Mouse (Mus musculus) heart, adult 9 months (tissue): ENCODE results near the gene Mgat3.

Experiments used
- DNase-seq, 2 experiments: peaks; one replicate each; pipeline ENCODE4 v3.0.0; 2022; ENCODE audit warnings: low spot score in 2 of 2

The Mgat3 gene

DNA sequence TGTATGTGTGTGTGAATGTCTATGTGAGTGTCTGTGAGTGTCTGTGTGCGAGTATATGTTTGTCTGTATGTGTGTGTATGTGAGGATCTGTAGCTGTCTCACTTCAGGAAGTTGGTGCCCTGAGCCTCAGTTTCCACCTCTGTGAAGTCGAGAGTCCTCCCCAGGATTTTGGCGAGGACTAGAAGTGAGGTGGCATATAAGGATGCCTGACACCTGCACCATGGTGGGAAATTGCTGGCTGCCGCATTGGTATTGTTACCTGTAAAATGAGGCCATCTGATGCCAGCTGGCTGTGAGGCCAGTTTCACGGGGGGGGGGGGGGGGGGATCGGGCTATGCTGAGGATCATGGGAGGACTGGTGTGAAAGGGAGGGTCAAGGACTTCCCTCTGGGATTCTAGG, 2.2 kb downstream of the Mgat3 start:
- no peak for DNase-seq

DNA sequence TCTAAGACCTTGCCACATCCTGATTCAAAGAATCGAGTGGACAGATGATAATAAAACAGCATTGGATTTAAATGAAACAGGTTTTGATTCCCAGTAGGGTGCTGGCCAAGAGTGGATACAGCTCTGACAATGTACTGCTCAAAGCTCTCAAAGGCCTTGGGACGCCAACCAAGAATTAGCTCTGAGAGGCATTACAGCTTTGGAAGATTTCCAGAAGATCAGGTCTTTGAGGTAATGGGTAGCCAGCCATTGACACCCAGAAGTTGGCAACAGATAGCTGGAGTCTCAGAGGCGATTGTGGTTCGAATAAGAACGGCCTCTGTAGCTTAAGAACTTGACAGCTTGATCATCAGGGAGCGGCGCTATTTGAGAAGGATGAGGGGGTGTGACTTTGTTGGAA, 8.0 kb downstream of the Mgat3 start:
- no peak for DNase-seq

DNA sequence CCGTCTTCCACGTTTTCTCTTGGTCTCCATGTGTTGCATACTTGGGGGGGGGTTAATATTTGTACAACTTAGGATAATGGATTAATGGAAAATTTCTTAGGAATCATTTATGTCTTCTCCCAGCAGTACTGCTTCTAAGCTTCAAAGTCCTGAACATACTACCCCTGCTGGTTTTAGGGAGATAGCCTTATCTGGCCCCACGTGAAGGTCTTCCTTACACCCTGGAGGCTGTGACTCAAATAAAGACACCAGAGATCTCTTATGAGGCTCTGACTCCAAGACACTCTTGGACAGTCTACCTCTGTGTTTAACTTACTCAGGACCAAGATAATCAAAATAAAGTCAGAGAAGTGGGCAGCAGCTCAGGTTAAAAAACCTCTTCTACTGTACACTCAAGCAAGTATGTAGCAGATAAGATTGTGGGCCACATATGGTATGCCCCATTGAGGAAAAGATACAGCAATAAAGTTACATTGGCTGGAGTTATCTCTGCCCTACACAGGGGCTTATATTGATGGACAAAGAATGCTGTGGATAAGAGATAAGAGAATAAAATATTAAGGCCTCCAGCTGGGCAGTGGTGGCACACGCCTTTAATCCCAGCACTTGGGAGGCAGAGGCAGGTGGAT, 8.7 kb downstream of the Mgat3 start:
- DNase-seq, result no peak

DNA sequence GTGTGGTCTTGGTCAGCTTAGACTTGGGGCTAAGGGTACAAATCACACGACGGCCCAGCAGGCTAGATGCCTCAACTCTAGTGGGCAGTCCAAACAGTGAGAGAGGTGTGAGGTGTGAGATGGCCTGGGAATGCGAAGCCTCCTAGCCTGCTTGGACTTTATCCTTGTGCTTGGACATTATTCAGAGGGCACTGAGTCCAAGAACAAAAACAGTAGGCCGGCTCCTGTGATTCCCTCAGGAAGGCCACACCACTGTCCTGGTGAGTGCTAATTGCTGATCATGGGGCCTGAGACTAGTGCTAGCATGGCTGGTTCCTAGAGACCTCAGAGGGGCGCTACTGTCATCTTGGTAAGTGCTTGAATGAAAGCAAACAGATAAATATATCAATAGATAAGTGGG, 15.4 kb downstream of the Mgat3 start:
- no peak for DNase-seq

DNA sequence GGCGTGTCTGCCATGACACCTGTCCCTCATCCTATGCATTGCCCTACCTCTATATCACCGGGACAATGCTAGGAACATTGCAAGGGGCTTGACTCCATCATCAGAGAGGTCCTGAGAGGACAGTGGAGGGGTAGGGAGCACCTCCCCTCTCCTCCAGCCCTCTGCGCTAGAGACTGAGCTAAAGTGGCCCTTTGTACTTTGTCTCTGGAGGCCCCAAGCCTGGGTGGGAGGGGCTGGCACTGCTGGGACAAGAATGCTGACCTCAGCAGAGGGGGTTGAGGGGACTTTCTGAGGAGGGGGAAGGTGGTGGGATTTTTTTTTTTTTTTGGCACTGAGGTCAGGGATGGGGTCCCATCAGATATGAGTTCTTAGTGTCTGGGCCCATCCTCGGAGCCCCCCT, 16.6 kb downstream of the Mgat3 start:
- no peak for DNase-seq

DNA sequence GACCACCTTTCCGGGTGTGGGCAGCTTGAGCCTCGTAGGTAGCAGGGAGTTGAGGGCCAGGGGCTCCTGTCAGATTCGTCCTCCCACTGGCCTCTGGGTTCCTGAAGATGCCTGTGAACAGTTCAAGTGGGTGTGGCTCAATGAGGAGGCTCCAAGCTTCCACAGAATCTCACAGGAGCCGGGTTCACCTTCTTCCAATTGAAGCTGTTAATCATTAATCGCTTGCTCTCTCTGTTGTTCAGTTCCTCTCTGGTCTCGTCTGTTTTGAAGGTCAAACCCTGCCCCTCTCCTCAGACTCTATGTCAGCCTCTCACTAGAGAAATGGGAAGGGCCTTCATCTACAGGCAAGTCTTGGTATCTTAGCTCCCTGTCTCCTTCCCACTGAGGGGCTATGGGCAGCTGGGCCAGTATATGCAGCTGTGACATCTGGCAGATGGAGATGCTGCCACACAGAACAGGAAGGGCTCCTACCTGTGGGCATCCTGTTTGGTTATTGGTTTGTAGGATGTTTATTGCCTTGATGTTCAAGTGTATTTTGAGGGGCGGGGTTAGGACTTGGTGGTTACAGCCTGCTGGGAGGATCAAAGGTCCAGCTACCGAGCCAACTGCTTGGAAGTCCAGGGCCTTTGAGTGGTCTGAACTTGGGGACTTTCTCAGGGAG, 18.2 kb downstream of the Mgat3 start:
- DNase-seq, result no peak

DNA sequence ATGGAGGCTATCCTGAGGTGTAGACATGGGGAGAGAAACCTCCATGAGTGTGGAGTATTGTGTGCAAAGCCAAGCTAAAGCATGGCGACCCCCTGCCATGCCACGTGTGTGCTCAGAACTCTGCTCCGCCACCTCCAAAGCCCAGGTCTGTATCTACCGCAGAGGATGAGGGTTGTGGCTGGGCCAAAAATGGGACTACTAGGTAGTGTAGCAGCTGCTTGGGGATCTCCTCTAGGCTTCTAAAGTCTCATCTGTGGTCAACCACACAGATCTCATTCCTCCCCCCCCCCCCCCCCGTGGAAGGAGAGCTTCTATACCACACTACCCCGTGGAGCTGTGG, 18.7 kb downstream of the Mgat3 start:
- DNase-seq, result no peak

DNA sequence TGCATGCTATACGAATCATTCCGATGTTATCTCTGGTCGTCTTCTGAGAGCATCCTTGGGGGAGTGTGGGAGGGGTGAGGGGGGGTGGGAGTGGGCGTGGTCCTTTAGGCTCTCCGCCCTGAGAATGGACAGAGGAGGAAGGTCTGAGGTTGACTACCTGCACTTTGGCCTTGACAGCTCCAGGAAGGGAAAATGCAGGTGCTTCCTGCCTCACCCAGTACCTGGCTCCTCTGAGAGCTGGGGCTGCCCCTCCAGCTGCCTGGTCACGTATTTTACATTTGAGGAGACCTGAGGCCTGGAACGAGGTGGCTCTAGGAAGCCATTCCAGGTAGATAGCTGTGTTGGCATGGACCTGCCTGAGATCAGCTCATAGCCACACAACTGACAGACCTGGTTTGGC, 19.3 kb downstream of the Mgat3 start:
- no peak for DNase-seq

DNA sequence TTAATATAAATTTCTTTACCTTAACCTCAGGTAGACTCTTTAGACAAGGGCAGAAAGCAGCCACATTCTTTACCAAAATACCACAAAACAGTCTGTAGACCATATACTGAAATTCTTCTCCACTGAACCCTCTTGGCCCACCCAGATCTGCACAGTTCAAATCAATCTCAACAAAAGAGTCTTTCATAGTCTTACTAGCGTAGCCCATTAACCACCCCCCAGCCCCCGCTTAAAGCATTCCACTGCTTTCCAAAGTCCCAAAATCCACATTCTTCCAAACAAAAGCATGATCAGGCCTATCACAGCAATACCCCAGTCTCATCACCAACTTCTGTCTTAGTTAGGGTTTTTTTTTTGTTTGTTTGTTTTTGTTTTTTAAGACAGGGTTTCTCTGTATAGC, 26.0 kb downstream of the Mgat3 start:
- no peak for DNase-seq

DNA sequence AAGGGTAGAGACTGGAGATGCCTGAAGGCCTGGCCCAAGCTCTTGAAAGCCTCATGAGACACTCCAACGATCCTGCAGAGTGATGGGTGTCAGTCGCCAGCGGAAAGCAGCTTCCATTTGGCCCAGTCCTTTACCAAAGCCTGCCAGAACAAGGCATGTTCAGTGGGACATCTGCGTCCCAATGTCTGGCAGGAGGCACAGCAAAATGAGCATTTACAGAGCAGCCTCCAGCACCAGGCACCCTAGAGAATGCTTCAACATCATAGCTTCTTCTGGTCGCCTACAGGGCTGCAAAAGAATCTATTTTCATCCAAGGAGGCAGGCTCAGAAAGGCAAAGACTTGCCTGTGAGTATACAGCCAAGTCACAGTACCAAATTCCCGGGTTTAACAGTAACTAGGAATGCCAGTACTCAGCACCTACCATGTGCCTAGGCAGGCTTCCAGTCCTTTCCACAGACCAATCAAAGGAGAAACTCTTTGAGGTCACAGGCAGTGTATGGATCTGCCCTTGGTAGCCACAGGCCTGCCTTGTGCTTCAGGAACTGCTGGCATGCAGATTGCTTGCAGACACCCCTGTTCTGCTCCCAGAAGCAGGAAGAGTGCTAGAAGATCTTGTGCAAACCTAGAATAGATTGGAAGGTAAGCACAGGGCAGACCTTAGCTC, 28.7 kb downstream of the Mgat3 start:
- DNase-seq, result peak in 1 of 2 experiments; percentile 6

DNA sequence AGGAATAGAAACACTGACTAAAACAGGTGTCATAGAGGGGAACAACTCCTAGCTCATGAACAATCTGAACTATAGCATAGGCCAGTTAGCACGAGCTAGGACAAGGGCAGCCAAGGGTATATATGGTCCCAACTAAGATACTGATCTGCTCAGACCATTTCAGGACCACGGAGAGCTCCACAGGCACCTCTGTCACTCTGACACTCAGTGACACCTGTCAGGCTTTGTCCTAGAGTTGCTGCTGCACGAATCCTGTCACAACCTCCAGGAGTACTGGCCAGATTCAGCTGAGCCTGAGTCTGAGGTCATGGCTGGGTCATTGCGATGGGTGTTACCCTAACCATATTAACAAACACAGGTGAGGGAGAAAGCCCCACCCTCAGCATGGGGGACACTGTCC, 29.9 kb downstream of the Mgat3 start:
- DNase-seq, result no peak

DNA sequence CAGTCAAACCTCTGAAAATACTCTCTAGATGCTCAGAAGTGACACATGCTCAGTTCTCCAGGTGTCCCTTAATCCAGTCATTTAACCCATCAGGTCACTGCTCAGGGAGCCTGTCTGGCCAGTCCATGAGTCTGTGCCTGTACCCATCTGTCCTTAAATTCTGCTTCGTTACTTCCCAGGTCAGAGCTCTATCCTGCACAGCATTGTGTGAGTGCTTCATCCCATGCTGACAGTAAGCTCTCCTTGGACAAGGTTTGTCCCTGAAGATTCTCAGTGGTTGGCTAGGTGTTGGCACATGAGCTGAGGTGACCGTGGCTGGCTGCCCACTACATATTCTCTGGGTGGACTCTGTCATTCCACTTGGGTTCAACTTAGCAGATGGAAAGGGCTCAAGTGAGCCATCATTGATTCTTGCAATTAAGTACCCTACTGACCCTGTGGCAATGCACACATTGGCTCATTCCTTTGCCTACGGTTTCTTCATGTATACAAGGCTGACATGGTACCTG, 32.6 kb downstream of the Mgat3 start:
- DNase-seq, result no peak

DNA sequence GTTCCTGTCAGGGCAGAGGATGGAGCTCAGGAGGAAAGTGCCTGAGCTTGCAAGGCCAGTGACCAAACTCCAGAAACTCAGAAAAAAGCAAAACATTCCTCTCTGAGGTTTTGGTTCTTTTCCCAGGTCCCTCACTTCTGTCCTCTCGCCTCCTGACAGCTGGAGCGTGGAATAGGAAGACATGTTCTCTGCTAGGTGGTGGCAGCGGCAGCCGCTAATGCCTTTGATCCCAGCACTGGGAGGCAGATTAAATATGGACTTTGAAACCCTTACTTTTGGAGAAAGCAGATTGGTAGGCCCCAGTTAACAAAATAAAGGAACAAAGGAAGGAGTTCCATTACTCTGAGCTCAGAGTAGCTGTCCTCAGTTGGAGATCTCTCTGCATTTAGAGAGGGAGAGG, 34.9 kb downstream of the Mgat3 start:
- DNase-seq, result no peak

DNA sequence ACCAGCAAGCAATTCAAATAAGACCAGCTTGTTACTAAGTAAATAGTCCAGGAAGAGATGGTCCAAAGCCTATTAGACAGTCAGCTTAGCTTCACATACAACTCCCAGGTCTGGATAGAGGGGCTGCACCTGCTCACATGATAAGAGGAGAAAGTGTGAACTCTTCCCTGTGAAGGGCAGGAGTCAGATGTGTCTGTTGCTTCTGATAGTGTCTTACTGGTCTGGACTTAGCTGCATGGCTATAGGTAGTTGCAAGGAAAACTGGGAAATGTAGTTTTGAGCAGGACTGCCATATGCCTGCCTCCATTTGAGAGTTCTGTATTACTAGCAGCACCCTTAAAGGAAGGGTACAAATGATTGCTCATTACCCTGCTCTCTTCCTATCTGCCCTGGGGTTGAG, 40.2 kb downstream of the Mgat3 start:
- no peak for DNase-seq

DNA sequence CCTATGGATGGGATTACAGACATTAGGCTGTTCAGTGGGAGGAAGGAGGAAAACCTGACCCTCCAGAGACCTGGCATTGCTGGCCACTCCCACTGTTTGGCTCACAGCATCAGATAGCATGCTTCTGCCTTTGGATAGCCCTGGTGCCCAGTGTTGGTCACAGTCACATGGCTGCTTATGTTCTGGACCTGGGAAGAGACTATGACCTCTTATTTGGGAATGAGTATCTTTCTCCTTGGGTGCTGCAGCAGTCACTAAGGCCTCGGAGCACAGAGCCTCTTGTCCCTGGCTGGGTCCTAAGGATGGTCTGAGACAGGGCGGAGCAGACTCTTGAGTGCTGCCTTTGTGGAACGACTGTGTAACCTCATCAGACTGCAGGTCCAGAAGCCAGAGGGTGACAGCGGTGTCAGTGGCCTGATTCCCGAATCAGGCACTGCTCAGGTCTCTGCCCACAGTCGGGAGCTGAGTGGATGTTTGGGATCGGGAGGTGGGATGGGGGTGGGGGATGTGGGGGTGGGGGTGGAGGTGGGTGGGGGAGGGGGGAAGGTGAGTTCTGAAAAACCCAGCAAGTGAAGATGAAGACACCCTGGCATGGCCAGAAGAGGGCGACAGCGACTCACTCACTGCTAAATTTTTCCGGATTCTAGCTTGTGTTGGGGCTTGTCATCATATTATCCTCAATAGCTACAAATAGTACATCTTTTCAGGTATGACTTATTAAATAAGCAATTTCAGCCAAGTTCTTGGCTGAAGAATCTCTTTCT, 42.4 kb downstream of the Mgat3 start:
- no peak for DNase-seq

DNA sequence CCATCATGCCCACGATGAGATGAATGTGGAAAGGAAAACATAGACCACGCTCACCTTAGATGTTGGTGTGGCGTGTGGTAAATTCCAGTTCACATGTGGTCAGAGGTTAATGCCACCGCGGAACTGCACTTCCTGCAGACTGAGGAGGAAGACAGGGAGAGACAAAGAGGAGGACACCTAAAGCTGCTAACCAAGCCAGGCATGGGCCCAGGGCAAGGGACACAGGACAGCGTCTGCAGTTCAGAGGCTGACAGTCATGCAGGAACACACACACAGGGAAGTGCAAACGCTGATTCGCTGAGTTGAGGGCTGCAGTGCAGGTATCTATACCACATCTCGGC, 42.9 kb downstream of the Mgat3 start:
- DNase-seq, result no peak

DNA sequence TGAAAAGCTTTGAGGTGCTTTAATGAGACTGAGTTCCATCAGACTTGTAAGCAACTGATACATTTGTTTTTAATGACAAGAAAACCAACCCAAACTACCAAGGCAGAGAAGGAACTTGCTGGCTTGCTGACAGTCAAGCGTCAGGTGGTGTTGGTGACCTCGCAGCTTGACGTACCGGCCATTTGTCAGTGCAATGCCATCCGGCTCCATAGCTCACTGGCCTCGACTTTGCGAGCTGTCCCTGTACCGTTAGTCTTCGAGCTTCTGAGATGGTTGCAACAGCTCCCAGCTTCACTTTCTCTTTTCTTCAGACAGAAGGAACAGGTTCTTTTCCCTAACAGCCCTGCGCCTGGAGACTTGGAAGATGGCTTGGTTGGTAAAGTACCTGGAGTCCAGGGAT, 44.0 kb downstream of the Mgat3 start:
- DNase-seq, result no peak

DNA sequence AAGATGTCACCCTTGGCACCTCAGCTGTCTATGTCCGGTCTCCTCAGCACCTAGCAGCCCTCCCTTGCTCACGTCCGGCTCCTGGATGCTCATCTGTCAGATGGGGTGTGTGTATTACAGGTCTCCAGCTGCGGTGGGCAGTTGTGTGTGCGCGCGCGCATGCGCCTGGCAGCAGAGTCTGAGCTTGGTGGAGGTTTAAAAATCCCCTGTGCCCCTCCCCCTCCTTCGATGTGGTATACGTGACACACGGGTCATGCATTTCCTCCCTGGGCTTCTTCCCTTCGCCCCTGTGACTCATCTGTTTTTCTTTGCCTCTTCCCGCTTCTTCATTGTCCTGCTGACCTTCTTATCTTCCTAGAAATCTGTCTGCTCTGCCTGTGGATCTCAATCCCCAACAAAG, 45.7 kb downstream of the Mgat3 start:
- no peak for DNase-seq

DNA sequence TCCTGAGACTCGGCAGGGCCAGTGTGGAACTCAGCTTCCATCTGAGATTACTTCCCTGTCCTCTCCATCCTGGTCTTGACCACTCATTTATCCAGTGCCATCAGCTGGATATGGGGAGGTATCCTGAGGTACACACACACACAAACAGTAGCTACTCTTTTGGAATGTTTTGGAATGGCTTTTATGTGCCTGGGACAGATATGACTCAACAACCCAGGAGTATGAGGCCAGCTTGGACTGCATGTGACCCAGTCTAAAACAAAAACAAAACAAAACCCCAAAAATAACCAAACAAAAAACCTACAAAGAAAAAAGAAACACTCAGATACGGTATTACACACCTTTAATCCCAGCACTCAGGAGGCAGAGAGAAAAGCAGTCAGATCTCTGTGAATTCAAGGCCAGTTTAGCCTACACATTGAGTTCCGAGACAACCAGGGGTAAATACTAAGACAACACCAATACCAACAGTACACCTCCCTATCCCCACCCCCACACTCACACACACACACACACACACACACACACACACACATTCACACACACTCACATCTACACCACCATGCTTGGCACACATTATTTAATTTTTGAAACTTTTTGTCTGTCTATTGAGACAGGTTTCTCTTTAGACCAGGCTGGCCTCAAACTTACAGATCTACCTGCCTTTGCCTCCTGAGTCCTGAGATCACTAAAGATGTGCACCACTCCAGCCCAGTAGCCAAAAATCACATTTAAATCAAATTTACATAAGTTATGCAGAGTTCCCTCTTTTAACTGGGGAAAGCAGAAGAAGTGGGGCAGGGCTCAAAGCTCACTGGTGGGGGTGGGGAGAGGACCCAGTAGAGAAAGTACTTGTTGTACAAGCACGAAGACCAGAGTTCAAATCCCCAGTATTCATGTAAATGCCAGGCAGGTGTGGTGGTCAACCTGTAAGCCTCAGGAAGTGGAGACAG, 46.5 kb downstream of the Mgat3 start:
- no peak for DNase-seq

DNA sequence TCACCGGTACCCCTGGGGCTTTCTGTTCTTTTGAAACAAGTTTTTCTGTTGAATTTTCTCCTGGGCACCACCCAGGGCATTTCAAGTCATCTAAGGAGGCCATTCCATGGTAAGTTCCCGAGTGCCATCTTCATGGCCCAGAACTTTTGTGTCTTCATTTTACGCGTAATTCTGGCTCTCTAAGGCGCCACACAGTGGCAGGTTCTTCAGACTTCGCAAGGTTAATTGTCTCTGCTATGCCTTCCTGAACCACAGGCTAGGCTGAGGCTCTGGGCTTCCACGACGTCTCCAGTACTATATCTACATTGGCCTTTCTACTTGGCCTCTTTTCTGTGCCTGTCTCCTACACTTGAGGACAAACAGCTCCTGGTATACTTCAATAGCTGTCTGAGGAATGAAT, 47.5 kb downstream of the Mgat3 start:
- DNase-seq, result no peak

DNA sequence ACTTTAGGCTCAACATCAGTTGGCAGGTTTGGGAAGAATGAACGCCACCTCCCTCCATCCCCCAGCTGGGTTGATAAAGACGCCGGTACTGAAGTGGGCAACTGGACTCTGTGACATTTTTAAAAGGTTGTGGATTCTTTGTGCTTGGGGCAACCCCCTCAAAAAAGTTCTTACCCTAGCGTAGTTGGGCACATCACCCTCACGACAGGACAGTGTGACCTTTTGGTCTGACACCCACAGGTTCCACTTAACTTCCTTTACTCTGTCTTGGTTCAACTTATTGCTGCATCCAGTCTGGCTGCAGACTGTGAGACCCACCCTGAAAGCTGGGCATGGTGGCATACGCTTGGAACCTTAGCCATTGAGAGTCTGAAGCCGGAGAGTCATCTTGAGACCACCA, 50.2 kb downstream of the Mgat3 start:
- no peak for DNase-seq

DNA sequence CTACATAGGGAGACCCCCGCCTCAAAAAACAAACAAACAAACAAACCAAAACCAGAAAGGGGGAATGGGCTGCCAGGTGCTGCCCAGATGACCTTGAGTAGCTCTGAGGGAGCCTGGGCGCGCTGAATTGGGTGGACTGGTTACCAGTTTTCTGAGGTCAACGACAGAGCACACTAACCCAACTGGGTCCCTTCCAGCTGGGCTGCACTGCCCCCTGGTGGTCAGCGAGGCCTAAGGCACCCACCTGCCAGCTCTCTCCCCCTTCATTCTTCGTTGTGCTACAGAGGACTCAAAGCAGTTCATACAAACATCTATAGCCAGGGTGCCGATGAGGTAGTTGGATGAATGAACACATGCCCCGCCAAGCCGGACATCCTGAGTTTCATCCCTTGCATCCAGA, 51.7 kb downstream of the Mgat3 start:
- DNase-seq, result peak in 1 of 2 experiments; percentile 36
